Comparison of ENCODE assay signal across 13 mouse cellular contexts in genomic region chr1:66252333-66252724, GRCm38 (mm10).
DNase-seq lines count a peak whose midpoint lies in the region; ATAC-seq and TF ChIP-seq lines count a peak whose summit lies in the region.
"Had no signal": no experiment of that assay in that cellular context is flagged by ENCODE, and none has a peak within 500 bp of the region (broad histone marks: within the 10 kb centered on the region; RNA-seq: fewer than 3 reads in every experiment).

No protein-coding gene starts in this region.

- no peaks in the 10 kb centered on the region for H3K27me3 ChIP-seq in kidney, embryonic 15.5 days
- no peaks in the 10 kb centered on the region for H3K27me3 ChIP-seq in hindbrain, embryonic 13.5 days
- no peaks in the 10 kb centered on the region for H3K27me3 ChIP-seq in limb, embryonic 14.5 days (ENCODE audit: control insufficient read depth, insufficient read depth, low read length)
- no peaks in the 10 kb centered on the region for H3K27me3 ChIP-seq in neural tube, embryonic 14.5 days (ENCODE audit: control insufficient read depth, insufficient read depth, low read length)

- no peak overlapping the region for H3K4me3 ChIP-seq in kidney, embryonic 15.5 days (replicated peaks)
- no peak overlapping the region for H3K4me3 ChIP-seq in hindbrain, embryonic 13.5 days
- H3K4me3 ChIP-seq in limb, embryonic 14.5 days (replicated peaks; ENCODE audit: low read length): no peak overlapping the region
- no peak overlapping the region for H3K4me3 ChIP-seq in neural tube, embryonic 14.5 days (ENCODE audit: low read depth, low read length)

- ATAC-seq in kidney, embryonic 15.5 days (replicated peaks; ENCODE audit: low FRiP score): peak; percentile 73
- no peak for ATAC-seq in hindbrain, embryonic 13.5 days (ENCODE audit: low FRiP score)
- ATAC-seq in limb, embryonic 14.5 days (ENCODE audit: low FRiP score, low read depth): no peak
- no peak for ATAC-seq in neural tube, embryonic 14.5 days (ENCODE audit: low read depth)

- no peaks in the 10 kb centered on the region for H3K9me3 ChIP-seq in kidney, embryonic 15.5 days (replicated peaks)
- no peaks in the 10 kb centered on the region for H3K9me3 ChIP-seq in hindbrain, embryonic 13.5 days
- no peaks in the 10 kb centered on the region for H3K9me3 ChIP-seq in limb, embryonic 14.5 days (ENCODE audit: control insufficient read depth, low read length)
- no peaks in the 10 kb centered on the region for H3K9me3 ChIP-seq in neural tube, embryonic 14.5 days (ENCODE audit: control insufficient read depth, low read length)

- no peak for DNase-seq in kidney, postnatal 10 days
- DNase-seq in limb, embryonic 14.5 days (ENCODE audit: low spot score): peak; percentile 39
- no peak for DNase-seq in spleen, postnatal 10 days (ENCODE audit: low spot score in 2 of 2)
- DNase-seq in adrenal gland, postnatal 25 days: no peak
- DNase-seq in thymus, postnatal 36 days: no peak
- DNase-seq: adrenal gland, adult 2 months; cerebellum, postnatal 10 days; heart, adult 18-20 months; lung, postnatal 4 days; thymus, postnatal 25 days had no signal

- H3K36me3 ChIP-seq in kidney, embryonic 15.5 days: no peaks in the 10 kb centered on the region
- H3K36me3 ChIP-seq in hindbrain, embryonic 13.5 days: peaks cover 12% of the 10 kb centered on the region
- H3K36me3 ChIP-seq in limb, embryonic 14.5 days (ENCODE audit: control insufficient read depth, insufficient read depth, low read length): no peaks in the 10 kb centered on the region; the same call in 1 of the 2 replicates
- H3K36me3 ChIP-seq in neural tube, embryonic 14.5 days (ENCODE audit: control insufficient read depth, insufficient read depth, low read length): peaks cover 5% of the 10 kb centered on the region; the same call in 1 of the 2 replicates

- H3K27ac ChIP-seq in kidney, embryonic 15.5 days: peak overlapping the region; percentile 67
- H3K27ac ChIP-seq in hindbrain, embryonic 13.5 days: peak overlapping the region; percentile 77
- H3K27ac ChIP-seq in limb, embryonic 14.5 days (replicated peaks; ENCODE audit: low read depth, low read length): 0 out of 2 replicates have a peak overlapping the region, but pooled peaks have one; percentile 28
- H3K27ac ChIP-seq in neural tube, embryonic 14.5 days (ENCODE audit: low read depth, low read length): peak overlapping the region; percentile 49; the same call in 1 of the 2 replicates

- no peak overlapping the region for H3K9ac ChIP-seq in kidney, embryonic 15.5 days
- no peak overlapping the region for H3K9ac ChIP-seq in hindbrain, embryonic 13.5 days
- H3K9ac ChIP-seq in limb, embryonic 14.5 days (ENCODE audit: low read depth, low read length, severe bottlenecking): no peak overlapping the region
- no peak overlapping the region for H3K9ac ChIP-seq in neural tube, embryonic 14.5 days (replicated peaks; ENCODE audit: low read depth, low read length)

- no peak for TF ChIP-seq POLR2A in limb, embryonic 14.5 days (IDR thresholded peaks at IDR 0.05; ENCODE audit: borderline replicate concordance, extremely low read depth, insufficient read depth, insufficient read length)

- H3K4me2 ChIP-seq in kidney, embryonic 15.5 days: peak overlapping the region; percentile 19; the same call in 1 of the 2 replicates
- no peak overlapping the region for H3K4me2 ChIP-seq in hindbrain, embryonic 13.5 days
- no peak overlapping the region for H3K4me2 ChIP-seq in limb, embryonic 14.5 days (replicated peaks; ENCODE audit: low read depth, low read length, severe bottlenecking)
- H3K4me2 ChIP-seq in neural tube, embryonic 14.5 days (ENCODE audit: low read depth, low read length): no peak overlapping the region

- 0 out of 2 replicates have a peak, but pooled peaks cover 2% of the 10 kb centered on the region for H3K4me1 ChIP-seq in kidney, embryonic 15.5 days
- peaks cover 29% of the 10 kb centered on the region for H3K4me1 ChIP-seq in hindbrain, embryonic 13.5 days (replicated peaks)
- H3K4me1 ChIP-seq in limb, embryonic 14.5 days (ENCODE audit: control insufficient read depth, insufficient read depth, low read length): peaks cover 6% of the 10 kb centered on the region
- H3K4me1 ChIP-seq in neural tube, embryonic 14.5 days (ENCODE audit: control insufficient read depth, insufficient read depth, low read length): peaks cover 6% of the 10 kb centered on the region; the same call in 1 of the 2 replicates

- WGBS in kidney, embryonic 15.5 days: 72% methylated on average over 8 of the region's 8 CpGs
- WGBS in hindbrain, embryonic 13.5 days: 70% methylated on average over 8 of the region's 8 CpGs
- WGBS in limb, embryonic 14.5 days: 46% methylated on average over 8 of the region's 8 CpGs
- 61% methylated on average over 8 of the region's 8 CpGs for WGBS in neural tube, embryonic 14.5 days
